Mouse (Mus musculus): ENCODE results near the gene Art3. TPM values are rescaled to one million over a fixed set of nuclear protein-coding genes. Genes with fewer than 3 reads are reported as not detected.

The Art3 gene
- total RNA-seq, 2 experiments from 2014 or later = 6.7 to 9.5 TPM

DNA sequence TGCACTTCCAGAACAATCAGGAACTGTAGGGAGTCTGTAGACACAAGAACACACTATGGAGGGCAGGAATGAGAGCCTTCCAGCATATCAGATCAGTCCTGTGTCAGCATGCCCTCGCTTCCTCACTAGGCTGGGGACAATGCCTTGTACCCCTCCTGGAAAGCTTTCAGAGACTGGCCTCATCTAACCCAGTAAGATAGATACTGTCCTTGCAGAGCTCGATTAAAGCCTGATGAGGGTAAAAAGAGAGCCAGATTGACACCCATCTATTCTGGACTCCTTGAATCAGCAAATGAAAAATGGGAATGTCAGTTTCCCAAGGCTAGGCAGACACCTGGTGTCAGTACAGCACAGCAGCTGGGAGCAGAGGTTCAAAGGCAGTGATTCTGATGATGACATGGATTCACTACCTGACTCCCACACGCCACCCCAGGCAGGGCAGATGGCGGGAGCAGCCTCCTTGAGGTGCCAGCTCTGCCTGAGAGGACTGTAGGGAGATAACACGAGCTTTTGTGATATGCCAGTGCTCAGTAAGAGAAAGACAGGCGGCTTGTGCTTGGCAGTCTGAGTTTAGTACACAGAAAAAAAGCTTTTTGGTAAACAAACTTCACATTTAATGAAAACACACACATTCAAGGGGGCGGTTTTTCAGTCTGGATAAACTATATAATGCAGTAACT is 80.0 kb downstream of the Art3 start:
- DNase-seq (ENCODE audit: low spot score in 2 of 2) = no peak

DNA sequence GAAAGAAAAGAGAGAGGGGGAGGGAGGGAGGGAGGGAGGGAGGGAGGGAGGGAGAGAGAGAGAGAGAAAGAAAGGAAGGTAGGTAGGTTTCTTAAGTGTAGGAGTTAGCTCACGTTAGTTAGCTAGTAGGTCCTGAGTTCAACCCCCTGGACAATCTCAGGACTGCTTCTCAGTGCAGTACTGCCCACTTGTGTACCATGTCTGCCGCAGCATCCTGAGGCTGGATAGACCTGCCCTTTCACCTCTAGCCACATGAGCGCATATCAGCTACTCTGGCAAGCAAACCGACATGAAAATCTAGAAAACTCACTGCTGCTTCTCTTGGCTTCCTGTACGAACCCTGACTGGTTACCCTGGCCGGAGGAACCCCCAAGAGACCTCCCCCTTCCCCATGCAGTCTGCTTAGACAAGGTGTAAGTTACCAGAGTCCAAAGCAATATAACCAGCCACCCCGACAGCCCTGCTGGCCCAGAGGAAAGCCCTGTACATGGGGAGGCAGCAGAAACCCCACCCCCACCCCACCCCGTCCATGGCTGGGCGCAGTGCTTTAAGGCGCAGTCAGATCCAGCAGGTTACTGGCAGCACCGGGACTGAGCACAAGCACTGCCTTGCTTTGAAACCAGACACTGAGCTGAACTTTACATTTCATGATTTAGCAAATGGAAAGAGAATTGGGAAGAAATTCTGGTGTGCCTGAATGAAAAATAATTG is 81.8 kb downstream of the Art3 start:
- DNase-seq (ENCODE audit: low spot score in 2 of 2) = no peak

DNA sequence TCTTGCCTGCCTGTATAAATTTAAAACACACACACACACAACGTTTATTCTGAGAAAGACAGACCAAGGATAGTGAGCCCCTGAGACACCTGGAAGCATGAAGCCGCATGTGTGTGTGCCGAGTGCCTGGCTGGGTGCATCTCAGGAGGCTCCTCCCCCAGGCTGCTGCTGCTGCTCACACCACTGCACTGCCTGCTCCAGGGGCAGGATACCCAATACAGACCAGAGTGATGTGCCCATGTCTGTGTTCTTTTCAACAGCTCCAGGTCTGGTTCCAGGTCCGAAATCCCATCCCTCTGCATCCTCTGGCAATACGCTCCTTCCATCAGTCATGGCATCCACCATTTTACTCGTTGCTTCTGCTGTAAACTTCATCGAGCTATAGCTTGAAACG is 82.4 kb downstream of the Art3 start:
- no peak for DNase-seq (ENCODE audit: low spot score in 2 of 2)

DNA sequence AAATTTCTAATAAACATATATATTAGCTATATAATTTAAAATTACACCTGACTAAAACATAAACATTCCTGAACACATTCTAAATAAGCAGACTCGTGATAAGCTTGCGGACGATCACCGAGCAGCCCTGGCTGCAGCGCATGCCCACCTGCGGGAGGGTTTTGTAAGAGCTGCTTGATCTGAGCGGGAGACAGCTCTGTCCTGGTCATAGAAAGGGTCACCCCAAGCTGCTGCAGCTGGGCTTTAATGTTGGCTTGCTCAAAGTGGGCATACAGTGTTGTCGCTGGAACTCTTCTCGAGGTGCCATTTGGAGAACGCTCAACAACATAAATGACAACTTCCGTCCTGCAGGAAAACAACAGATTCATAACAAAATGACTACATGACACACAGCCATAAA is 92.5 kb downstream of the Art3 start:
- no peak for DNase-seq (ENCODE audit: low spot score in 2 of 2)

DNA sequence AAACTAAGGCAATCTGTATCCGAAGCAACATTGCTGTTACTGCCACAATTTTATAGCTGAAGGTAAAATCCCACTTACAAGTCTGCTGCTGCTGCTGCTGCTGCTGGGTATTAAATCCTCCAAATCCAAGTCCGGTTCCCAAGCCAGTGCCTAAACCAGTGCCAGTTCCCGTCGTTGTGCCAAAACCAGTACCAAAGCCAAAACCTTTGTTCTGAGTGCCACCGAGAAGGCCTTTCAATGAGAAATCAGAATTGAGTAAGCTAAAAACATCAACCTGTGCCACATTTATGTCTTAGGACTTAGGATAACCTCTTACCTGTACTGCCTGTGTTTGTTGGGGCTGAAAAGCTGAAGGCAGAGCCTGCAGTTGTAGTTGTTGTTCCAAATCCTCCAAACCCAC is 99.1 kb downstream of the Art3 start:
- DNase-seq (ENCODE audit: low spot score in 2 of 2) = peak; percentile 32 to 44

DNA sequence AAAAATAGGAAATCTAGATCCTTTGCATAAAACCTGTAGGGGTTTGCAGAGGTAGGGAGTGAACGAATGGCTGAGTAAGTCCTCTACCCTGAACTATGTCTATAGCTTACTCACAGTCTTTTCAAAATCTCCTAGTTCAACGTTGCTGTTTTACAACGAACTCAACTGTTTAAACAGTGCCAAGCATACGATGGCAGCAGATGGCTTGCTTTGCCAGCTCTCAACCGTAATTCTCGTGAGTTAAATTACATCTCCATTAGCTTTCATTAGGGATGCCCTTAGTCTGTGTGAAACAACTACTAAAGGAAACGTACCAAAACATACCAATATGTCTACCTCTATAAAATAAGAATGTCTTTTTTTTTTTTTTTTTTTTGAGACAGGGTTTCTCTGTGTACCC is 100.0 kb downstream of the Art3 start:
- DNase-seq (ENCODE audit: low spot score in 2 of 2) = no peak

DNA sequence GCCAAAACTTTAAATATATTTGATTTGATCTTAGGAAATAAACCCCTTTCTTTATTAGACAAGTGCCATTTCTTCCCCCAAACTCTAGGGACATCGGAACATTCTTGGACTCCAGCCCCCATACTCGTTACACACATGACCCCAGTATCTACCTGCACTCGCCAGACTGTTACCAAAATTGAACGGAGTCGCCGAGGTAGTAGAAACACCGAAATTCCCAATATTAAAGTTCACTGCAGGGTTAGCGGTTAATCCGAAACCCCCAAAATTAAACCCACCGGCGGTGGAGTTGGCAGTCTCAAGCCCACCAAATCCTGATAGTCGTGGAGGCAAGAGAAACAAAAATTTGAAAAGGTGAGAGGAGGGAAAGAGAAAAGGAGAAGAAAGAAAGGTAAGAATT is 102.4 kb downstream of the Art3 start:
- DNase-seq (ENCODE audit: low spot score in 2 of 2) = no peak

DNA sequence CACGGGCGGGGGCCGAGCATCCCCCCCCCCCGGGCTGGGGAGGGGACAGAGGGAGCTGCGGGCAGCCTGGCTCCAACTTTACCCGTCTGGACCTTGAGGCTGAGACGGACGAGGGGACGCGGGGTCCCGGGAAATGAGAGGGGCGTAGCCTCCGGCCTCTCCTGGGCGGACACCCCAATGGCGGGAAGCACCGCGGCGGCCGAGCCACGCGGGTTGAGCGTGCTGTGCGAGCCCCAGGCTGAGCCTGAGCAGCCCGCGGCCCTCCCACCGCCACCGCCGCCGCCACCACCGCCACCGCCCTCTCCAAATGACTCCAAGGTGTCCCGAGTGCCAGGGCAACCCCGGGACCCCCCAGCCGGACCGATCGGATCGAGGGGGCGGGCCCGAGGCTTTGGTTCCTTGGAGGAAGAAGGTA is 103.0 kb downstream of the Art3 start:
- no peak for DNase-seq (ENCODE audit: low spot score in 2 of 2)

DNA sequence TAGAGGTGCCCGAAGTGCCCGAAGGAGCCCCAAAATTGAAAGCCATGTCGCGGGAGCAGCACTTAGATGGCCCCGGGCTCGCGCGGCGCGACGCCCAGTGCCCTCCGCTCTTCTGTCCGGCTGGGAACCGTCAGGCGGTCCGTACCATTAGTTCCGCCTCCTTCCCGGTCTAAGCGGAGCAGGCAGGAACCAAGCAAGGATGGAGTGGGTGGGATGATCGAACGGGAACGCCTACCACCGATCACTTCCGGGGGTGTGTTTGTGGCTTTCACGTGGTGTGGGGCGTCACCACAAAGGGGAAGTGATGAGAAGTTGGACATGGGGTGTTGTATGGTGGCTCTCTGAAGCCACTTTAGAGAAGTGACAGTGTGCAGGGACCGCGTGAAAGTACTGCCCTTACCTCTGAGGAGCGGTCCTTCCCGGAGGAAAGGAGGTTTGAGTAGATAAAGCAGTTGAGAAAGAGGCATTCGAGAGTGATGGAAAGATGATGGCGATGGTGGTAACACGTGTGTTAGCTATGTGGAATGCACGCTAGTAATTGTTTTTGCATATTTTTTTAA is 103.5 kb downstream of the Art3 start, which contains the start of gene Nup54:
Gene Nup54 (minus strand): TSS at position 195 of the 560 bp plus-strand sequence.
- peak; percentile 95 for DNase-seq (ENCODE audit: low spot score in 2 of 2)

DNA sequence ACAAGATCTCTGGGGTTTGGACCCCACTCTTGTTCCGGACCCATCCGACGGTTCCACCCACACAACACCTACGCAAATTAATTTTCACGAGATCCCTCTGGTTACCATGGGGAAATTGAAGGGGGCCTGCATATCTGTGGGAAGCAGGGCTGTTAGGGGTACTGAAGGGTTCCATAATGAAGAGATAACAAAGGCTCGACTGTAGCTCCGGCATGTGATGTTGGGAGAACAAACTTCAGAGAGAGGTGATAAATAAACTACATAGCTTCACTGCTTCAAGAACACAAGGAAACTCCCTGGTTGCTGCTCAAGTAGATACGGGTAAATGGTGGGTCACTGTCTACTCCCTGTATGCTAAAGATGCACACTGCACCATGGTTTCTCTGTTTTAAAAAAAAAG is 106.9 kb downstream of the Art3 start:
- DNase-seq (ENCODE audit: low spot score in 2 of 2) = no peak

DNA sequence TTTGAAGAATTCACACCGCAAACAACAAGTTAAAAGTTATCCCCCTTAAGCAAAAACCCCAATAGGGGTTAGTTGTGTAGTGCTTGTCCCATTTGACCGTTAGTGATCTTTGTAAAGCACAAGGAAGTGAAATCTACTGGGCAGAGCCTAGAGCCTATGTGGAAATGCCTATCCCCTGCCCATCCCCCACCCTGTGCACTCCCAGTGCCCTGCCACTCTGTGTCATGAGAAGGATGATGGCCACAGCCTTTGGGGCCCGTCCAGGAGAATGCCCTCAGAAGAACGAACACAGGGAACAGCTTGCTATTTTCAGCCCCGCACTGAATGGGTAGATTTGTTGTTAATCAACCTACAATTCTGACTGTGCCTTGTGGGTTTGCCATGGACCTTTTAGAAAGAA is 109.9 kb downstream of the Art3 start:
- peak in 1 of 2 experiments; percentile 32 for DNase-seq (ENCODE audit: low spot score in 2 of 2)

DNA sequence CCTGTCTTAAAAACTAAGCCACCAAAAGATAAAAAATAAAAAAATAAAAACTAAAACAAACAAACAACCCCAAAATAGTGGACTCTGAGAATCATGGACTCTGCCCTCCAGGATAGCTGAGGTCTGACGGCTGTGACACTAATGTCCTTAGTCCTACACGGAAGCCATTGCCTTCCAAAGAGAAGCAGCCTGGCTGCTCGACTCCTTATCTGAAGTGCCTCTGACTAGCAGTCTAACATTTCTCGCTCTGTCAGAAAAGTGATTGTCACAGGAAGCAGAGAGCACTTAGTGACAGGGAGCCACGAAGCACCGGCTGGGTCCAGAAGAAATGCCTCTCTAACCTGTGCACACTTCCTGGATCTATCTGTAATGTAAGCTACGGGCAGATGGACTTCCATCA is 111.3 kb downstream of the Art3 start:
- no peak for DNase-seq (ENCODE audit: low spot score in 2 of 2)

DNA sequence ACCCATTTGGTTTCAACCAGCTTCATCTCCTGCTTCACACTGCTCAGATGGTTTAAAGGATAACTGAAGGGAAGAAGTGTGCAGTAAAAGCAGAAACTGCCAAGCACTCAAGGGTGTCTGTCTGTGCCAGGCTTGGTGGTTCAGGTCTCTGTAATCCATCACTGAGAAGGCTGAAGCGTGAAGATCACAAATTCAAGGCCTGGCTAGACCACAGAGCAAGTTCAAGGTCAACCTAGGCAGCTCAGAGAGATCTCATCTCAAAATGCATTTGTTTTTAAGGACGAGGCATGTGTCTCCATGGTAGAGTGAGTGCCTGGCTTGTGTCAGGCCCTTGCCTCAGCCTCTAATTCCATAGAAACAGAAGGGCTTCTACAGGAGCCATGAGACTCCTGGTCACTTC is 113.4 kb downstream of the Art3 start:
- DNase-seq (ENCODE audit: low spot score in 2 of 2) = no peak

DNA sequence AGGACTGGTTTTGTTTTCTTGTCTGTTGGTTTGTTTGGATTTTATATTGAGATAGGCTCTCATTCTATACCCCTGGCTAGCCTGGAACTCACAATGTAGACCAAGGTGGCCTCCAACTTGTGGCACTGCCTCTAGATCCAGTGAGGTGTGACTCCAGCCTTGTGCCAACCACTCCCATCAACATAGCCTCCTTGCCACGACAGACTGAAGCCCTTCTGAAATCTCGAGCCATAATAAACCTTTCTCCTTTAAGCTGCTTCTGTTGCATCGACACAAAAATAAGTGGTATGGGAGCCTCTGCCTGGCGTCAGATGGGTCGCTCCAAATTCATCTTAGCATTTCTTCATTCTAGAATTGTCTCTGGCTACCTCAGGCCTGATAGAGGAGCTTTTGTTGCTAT is 115.1 kb downstream of the Art3 start:
- DNase-seq (ENCODE audit: low spot score in 2 of 2) = no peak

DNA sequence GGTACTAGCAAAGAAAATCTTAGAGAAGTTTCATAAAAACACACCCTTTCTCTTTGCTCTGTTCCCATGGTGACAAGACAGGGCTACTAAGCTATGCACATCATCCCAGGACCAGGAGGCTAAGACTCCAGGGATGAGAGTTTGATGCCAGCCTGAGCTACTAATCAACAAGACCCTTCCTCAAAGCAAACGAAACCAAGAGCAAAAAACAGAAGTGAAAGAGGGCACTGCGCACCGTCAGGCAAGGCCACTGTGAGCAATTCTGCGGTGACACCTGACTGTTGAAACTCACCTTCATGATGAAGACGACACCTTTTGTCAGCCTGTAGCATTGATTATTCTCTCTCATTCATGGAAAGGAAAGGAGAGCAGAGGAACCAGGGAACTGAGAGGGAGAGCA is 121.2 kb downstream of the Art3 start:
- no peak for DNase-seq (ENCODE audit: low spot score in 2 of 2)

DNA sequence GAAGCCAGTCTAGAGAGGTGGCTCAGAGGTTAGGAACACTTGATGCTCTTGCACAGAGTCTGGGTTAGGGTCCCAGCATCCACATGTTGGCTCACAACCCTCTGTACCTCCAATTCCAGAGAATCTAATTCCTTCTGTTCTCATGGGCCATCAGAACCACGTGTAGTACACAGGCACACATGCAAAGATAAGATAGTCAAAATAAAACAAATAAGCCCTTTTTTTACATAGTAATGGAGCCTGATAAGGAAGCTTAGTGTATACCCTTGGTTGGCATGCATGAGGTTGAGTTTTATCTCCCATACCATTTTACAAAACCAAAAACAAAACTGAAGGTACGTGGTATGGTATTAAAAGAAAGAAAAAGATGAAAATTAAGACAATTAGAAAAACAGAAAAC is 125.8 kb downstream of the Art3 start:
- no peak for DNase-seq (ENCODE audit: low spot score in 2 of 2)

DNA sequence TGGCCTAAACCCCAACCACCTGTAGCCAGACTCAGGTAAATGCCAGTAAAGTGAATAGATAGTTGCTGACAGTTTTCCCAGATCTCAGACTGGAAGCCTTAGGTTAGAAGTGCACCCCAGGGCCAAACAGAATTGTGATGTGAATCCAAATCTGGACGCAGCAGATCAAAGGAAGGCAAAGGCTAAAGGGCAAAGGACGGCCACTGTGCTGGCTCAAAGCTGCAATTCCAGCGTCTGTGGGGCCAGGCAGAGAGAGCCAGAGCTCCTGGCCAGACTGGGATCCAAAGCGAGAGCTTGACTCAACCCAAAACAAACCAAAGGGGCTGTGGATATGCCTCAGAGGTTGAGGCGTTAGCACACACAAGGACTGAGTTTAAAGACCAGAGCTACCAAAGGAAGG is 127.1 kb downstream of the Art3 start:
- DNase-seq (ENCODE audit: low spot score in 2 of 2) = no peak

DNA sequence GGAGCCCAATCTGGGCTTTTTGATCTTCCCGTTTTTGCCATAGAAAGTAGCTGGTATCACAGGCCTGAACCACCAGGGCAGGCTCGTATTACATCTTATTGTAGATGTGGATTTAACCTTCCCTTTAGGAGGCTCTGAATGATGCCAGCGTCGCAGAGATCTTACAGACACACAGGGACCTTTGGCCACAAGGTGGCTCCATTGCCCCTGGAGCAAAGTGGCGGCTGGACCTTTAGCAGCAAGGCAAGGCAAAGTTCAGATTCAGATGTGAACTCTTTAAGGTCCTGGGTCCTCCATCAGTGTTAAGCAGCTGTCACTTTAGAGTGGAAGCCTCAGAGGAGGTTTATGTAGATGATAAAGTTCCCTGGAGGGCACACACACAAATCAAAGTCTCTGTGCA is 129.7 kb downstream of the Art3 start:
- DNase-seq (ENCODE audit: low spot score in 2 of 2) = peak; percentile 57 to 62
